26 mouse cellular contexts compared by ENCODE assay signal in the genomic region with DNA sequence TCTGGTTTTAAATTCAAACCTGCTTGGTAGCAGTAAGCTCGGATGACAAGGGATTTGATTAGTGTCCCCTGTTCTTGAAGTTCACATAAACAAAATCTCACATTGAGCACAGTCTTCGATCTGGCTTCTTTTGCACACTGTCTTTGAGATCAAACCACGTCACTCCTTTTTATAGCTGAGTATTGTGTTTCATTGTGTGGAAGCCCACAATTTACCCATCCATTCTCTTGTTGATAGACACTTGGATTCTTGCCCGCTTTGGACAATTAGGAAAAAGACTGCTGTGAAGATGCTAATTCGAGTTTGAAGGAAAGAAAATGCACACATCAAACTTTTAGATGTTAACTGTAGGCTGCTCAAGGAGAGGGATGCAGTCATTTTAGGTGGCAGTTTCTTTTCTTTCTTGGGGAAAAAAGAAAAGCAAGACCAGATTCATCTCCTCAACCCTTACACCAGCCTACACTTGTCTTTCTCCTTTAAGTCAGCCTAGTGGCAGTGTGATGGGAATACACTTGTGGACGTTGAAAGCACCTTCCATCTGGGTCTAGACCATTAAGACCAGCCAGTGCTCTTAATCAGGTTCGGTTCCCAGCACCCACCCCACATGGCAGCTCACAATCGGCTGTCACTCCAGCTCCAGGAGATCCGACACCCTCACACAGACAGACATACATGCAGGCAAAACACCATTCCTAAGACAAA. TPM values are rescaled to one million over a fixed set of nuclear protein-coding genes. Genes with fewer than 3 reads are reported as not detected.
DNase-seq lines count a peak whose midpoint lies in the region; ATAC-seq lines count a peak whose summit lies in the region.
"Had no signal": no experiment of that assay in that cellular context is flagged by ENCODE, and none has a peak within 500 bp of the region (broad histone marks: within the 10 kb centered on the region; RNA-seq: fewer than 3 reads in every experiment).

No protein-coding gene starts in this region.

- no peaks in the 10 kb centered on the region for H3K27me3 ChIP-seq in forebrain, embryonic 16.5 days (replicated peaks; ENCODE audit: control insufficient read depth, insufficient read depth, low read length)
- H3K27me3 ChIP-seq in forebrain, embryonic 10.5 days (ENCODE audit: poor library complexity, severe bottlenecking) = no peaks in the 10 kb centered on the region
- H3K27me3 ChIP-seq: CH12.LX; embryonic facial prominence, embryonic 15.5 days; hindbrain, embryonic 12.5 days; Patski had no signal

- no peak overlapping the region for H3K4me2 ChIP-seq in forebrain, embryonic 16.5 days (ENCODE audit: low read length)
- H3K4me2 ChIP-seq: embryonic facial prominence, embryonic 15.5 days; hindbrain, embryonic 12.5 days had no signal

- H3K36me3 ChIP-seq in forebrain, embryonic 16.5 days (ENCODE audit: control insufficient read depth, insufficient read depth) = no peaks in the 10 kb centered on the region
- H3K36me3 ChIP-seq in forebrain, embryonic 10.5 days (replicated peaks) = no peaks in the 10 kb centered on the region
- H3K36me3 ChIP-seq: embryonic facial prominence, embryonic 15.5 days; G1E; heart, embryonic 10.5 days; hindbrain, embryonic 12.5 days had no signal

- H3K9ac ChIP-seq in forebrain, embryonic 16.5 days (replicated peaks; ENCODE audit: low read depth, low read length) = no peak overlapping the region
- H3K9ac ChIP-seq: embryonic facial prominence, embryonic 15.5 days; hindbrain, embryonic 12.5 days had no signal

- DNase-seq in forebrain, embryonic 10.5 days (ENCODE audit: extremely low spot score, low spot score) = no peak
- peak; percentile 87 for DNase-seq in ES-CJ7 (ENCODE audit: low read depth, low spot score)
- DNase-seq in R1 (ENCODE audit: low read depth, low spot score) = peak; percentile 75
- DNase-seq in cerebellum, postnatal 14 days = no peak
- DNase-seq in right cerebral cortex, postnatal 25 days = no peak
- DNase-seq: adrenal gland, adult 8-10 months; cerebellum, adult 18-20 months; cerebellum, adult 9-11 months; gastrocnemius, postnatal 10 days; heart, adult 18-20 months; heart, postnatal 10 days had no signal

- peak; percentile 77; the same call in 1 of the 2 replicates for ATAC-seq in forebrain, embryonic 16.5 days
- ATAC-seq: hindbrain, embryonic 16.5 days; inflammation-experienced regulatory T-cells, adult 6 months; intestine, postnatal 0 days; Patski had no signal

- peaks cover 6% of the 10 kb centered on the region; the same call in 1 of the 2 replicates for H3K4me1 ChIP-seq in forebrain, embryonic 16.5 days (replicated peaks; ENCODE audit: control insufficient read depth, insufficient read depth, low read length)
- peaks cover 28% of the 10 kb centered on the region for H3K4me1 ChIP-seq in forebrain, embryonic 10.5 days

- 40% methylated on average over 9 of the region's 9 CpGs for WGBS in forebrain, embryonic 16.5 days
- WGBS in forebrain, embryonic 10.5 days = 86% methylated on average over 9 of the region's 9 CpGs

- no peaks in the 10 kb centered on the region for H3K9me3 ChIP-seq in forebrain, embryonic 16.5 days (ENCODE audit: control insufficient read depth, low read length)
- no peaks in the 10 kb centered on the region for H3K9me3 ChIP-seq in forebrain, embryonic 10.5 days
- H3K9me3 ChIP-seq: embryonic facial prominence, embryonic 15.5 days; G1E; heart, embryonic 10.5 days; hindbrain, embryonic 12.5 days had no signal

- no peak overlapping the region for H3K4me3 ChIP-seq in forebrain, embryonic 16.5 days (replicated peaks; ENCODE audit: low read length)
- no peak overlapping the region for H3K4me3 ChIP-seq in forebrain, embryonic 10.5 days
- H3K4me3 ChIP-seq: embryonic facial prominence, embryonic 15.5 days; erythroblast, embryonic 14.5 days; heart, embryonic 10.5 days; hindbrain, embryonic 12.5 days had no signal

- H3K27ac ChIP-seq in forebrain, embryonic 16.5 days (ENCODE audit: low read length) = peak overlapping the region; percentile 41
- no peak overlapping the region for H3K27ac ChIP-seq in forebrain, embryonic 10.5 days
- H3K27ac ChIP-seq: embryonic facial prominence, embryonic 15.5 days; heart, embryonic 10.5 days; hindbrain, embryonic 12.5 days had no signal

RNA-seq across cellular contexts. Expression of a gene that starts 14.4 kb away (rescaled TPM):
- polyA plus RNA-seq in forebrain, embryonic 16.5 days (2015; fragmentation: Nextera tagmentation; extraction: Ambion mirVana) = 21.9 and 22.1 TPM in 2 replicates
- 17.0 and 19.6 TPM in 2 replicates for polyA plus RNA-seq in forebrain, embryonic 10.5 days (2016; fragmentation: Nextera tagmentation; extraction: Ambion mirVana)

RNA-seq across cellular contexts. Expression of a gene that starts 39.7 kb away (rescaled TPM):
- polyA plus RNA-seq in forebrain, embryonic 16.5 days (2015; fragmentation: Nextera tagmentation; extraction: Ambion mirVana) = 114 and 122 TPM in 2 replicates
- 169 and 173 TPM in 2 replicates for polyA plus RNA-seq in forebrain, embryonic 10.5 days (2016; fragmentation: Nextera tagmentation; extraction: Ambion mirVana)

RNA-seq across cellular contexts. Expression of a gene that starts 45.3 kb away (rescaled TPM):
- polyA plus RNA-seq in forebrain, embryonic 16.5 days (2015; fragmentation: Nextera tagmentation; extraction: Ambion mirVana) = not detected in 2 replicates
- polyA plus RNA-seq in forebrain, embryonic 10.5 days (2016; fragmentation: Nextera tagmentation; extraction: Ambion mirVana) = not detected in 2 replicates
- polyA plus RNA-seq: embryonic facial prominence, embryonic 11.5 days; embryonic facial prominence, embryonic 15.5 days; erythroblast, embryonic 14.5 days; forebrain, embryonic 11.5 days; frontal cortex, adult 2 months; G1E; heart, embryonic 14.5 days; hindbrain, embryonic 12.5 days; hindbrain, embryonic 16.5 days had no signal

RNA-seq across cellular contexts. Expression of a gene that starts 54.1 kb away (rescaled TPM):
- 76.7 and 80.5 TPM in 2 replicates for polyA plus RNA-seq in forebrain, embryonic 16.5 days (2015; fragmentation: Nextera tagmentation; extraction: Ambion mirVana)
- polyA plus RNA-seq in forebrain, embryonic 10.5 days (2016; fragmentation: Nextera tagmentation; extraction: Ambion mirVana) = 128 and 138 TPM in 2 replicates

RNA-seq across cellular contexts. Expression of a gene that starts 54.3 kb away (rescaled TPM):
- 39.1 and 39.3 TPM in 2 replicates for polyA plus RNA-seq in forebrain, embryonic 16.5 days (2015; fragmentation: Nextera tagmentation; extraction: Ambion mirVana)
- 32.8 and 37.3 TPM in 2 replicates for polyA plus RNA-seq in forebrain, embryonic 10.5 days (2016; fragmentation: Nextera tagmentation; extraction: Ambion mirVana)

Comparison
In these comparisons a context has a peak if more than half of its experiments do, and no peak if none do; other contexts are left out.
1. DNase-seq: peak in ES-CJ7 (single experiment) and R1 (single experiment); none in forebrain, embryonic 10.5 days (single experiment), cerebellum, postnatal 14 days (0 of 2) and right cerebral cortex, postnatal 25 days (single experiment).